Mouse (Mus musculus): ENCODE results near the gene Ctsa. TPM values are rescaled to one million over a fixed set of nuclear protein-coding genes. Genes with fewer than 3 reads are reported as not detected.
"Not testable (repeated sequence)": the region's sequence is repeated elsewhere in the genome, so short reads cannot be mapped to it uniquely, and the experiment has no call there.

Ctsa gene
- total RNA-seq, 2 experiments from 2014 or later: 89.5 to 96.2 TPM

GRCm38 (mm10) chr2:164792400-164793190, 40.1 kb upstream of the Ctsa start:
- Histone ChIP-seq H3K4me3 (no peak overlapping the region), H3K27ac (no peak overlapping the region)
- intact Hi-C loops (cut with DNase I): no loop called here
- TF ChIP-seq CTCF (IDR thresholded peaks at IDR 0.05): no peak
- DNase-seq (ENCODE audit: extremely low spot score in 1 of 2, low spot score in 2 of 2): no peak

GRCm38 (mm10) chr2:164793236-164793635, 39.4 kb upstream of the Ctsa start:
- H3K4me3 ChIP-seq: no peak overlapping the region
- intact Hi-C loops (cut with DNase I): no loop called here
- peak; percentile 78 for TF ChIP-seq CTCF (IDR thresholded peaks at IDR 0.05)
- H3K27ac ChIP-seq: no peak overlapping the region
- DNase-seq (ENCODE audit: extremely low spot score in 1 of 2, low spot score in 2 of 2): peak in 1 of 2 experiments; percentile 62

- no peak for TF ChIP-seq CTCF (IDR thresholded peaks at IDR 0.05)
These were observed 38.9 kb upstream of the Ctsa start for GRCm38 (mm10) chr2:164793772-164794171.

GRCm38 (mm10) chr2:164794293-164794692, 38.4 kb upstream of the Ctsa start:
- Histone ChIP-seq H3K4me3 (no peak overlapping the region), H3K27ac (no peak overlapping the region)
- TF ChIP-seq CTCF (IDR thresholded peaks at IDR 0.05): peak; percentile 91
- intact Hi-C loops (cut with DNase I): no loop called here
- peak; percentile 75 to 80 for DNase-seq (ENCODE audit: extremely low spot score in 1 of 2, low spot score in 2 of 2)

More at GRCm38 (mm10) chr2:164793772-164794171, 38.9 kb upstream of the Ctsa start:
- no peak for DNase-seq (ENCODE audit: extremely low spot score in 1 of 2, low spot score in 2 of 2)
- no peak overlapping the region for H3K27ac ChIP-seq
- H3K4me3 ChIP-seq: no peak overlapping the region
- intact Hi-C loops (cut with DNase I): no loop called here

GRCm38 (mm10) chr2:164795868-164796267, 36.8 kb upstream of the Ctsa start:
- DNase-seq (ENCODE audit: extremely low spot score in 1 of 2, low spot score in 2 of 2): no peak
- H3K27ac ChIP-seq: no peak overlapping the region
- H3K4me3 ChIP-seq: no peak overlapping the region
- intact Hi-C loops (cut with DNase I): no loop called here
- TF ChIP-seq CTCF (IDR thresholded peaks at IDR 0.05): no peak

GRCm38 (mm10) chr2:164798554-164798953, 34.1 kb upstream of the Ctsa start:
- H3K27ac ChIP-seq; H3K4me3 ChIP-seq; intact Hi-C loops (cut with DNase I); DNase-seq (ENCODE audit: extremely low spot score in 1 of 2, low spot score in 2 of 2): not testable (repeated sequence)
- peak; percentile 44 for TF ChIP-seq CTCF (IDR thresholded peaks at IDR 0.05)

- Histone ChIP-seq H3K27ac (no peak overlapping the region), H3K4me3 (no peak overlapping the region)
- no peak for TF ChIP-seq CTCF (IDR thresholded peaks at IDR 0.05)
- no peak for DNase-seq (ENCODE audit: extremely low spot score in 1 of 2, low spot score in 2 of 2)
- intact Hi-C loops (cut with DNase I): no loop called here
These were observed 32.2 kb upstream of the Ctsa start for GRCm38 (mm10) chr2:164800252-164801004.

- intact Hi-C loops (cut with DNase I): no loop called here
- no peak for DNase-seq (ENCODE audit: extremely low spot score in 1 of 2, low spot score in 2 of 2)
- H3K4me3 ChIP-seq: peak overlapping the region; percentile 77
- TF ChIP-seq CTCF (IDR thresholded peaks at IDR 0.05): no peak
- no peak overlapping the region for H3K27ac ChIP-seq
These were observed 29.3 kb upstream of the Ctsa start for GRCm38 (mm10) chr2:164803201-164803920.

- no peak; the same call in 1 of the 2 replicates for TF ChIP-seq CTCF (IDR thresholded peaks at IDR 0.05)
- DNase-seq (ENCODE audit: extremely low spot score in 1 of 2, low spot score in 2 of 2): no peak
- H3K27ac ChIP-seq: no peak overlapping the region
- intact Hi-C loops (cut with DNase I): loop anchor here (2.0 kb wide), 1 partner anchor 19 kb away; the partner anchor contains the start of gene Zswim1
- peak overlapping the region; percentile 77 for H3K4me3 ChIP-seq
These were observed 28.8 kb upstream of the Ctsa start for GRCm38 (mm10) chr2:164803921-164804313.

- intact Hi-C loops (cut with DNase I): loop anchor here (2.0 kb wide), 1 partner anchor 18 kb away; the partner anchor contains the start of gene Zswim1
- peak; percentile 97 to 98 for DNase-seq (ENCODE audit: extremely low spot score in 1 of 2, low spot score in 2 of 2)
- peak within 1 kb of the TSS; percentile 77 for H3K4me3 ChIP-seq
- peak within 1 kb of the TSS; percentile 88 for H3K27ac ChIP-seq
- no peak; the same call in 1 of the 2 replicates for TF ChIP-seq CTCF (IDR thresholded peaks at IDR 0.05)
These were observed 27.9 kb upstream of the Ctsa start, which contains the start of the genes Acot8 and Zswim3 for GRCm38 (mm10) chr2:164804533-164805331. TSS of gene Acot8 (minus strand) at chr2:164804882. TSS of gene Zswim3 (plus strand) at chr2:164805098.

- Histone ChIP-seq H3K4me3 (peak overlapping the region; percentile 77), H3K27ac (peak overlapping the region; percentile 88)
- DNase-seq (ENCODE audit: extremely low spot score in 1 of 2, low spot score in 2 of 2): peak in 1 of 2 experiments; percentile 32
- intact Hi-C loops (cut with DNase I): loop anchor here (2.0 kb wide), 1 partner anchor 17 kb away; the partner anchor contains the start of gene Zswim1
- no peak for TF ChIP-seq CTCF (IDR thresholded peaks at IDR 0.05)
These were observed 27.3 kb upstream of the Ctsa start for GRCm38 (mm10) chr2:164805332-164805718.

All from left cerebral cortex, adult 2 months (tissue).